Mouse (Mus musculus) intestine, postnatal 0 days (tissue): ENCODE data around the gene Tmco4. TPM values are rescaled to one million over a fixed set of nuclear protein-coding genes. Genes with fewer than 3 reads are reported as not detected.

Source experiments
- ATAC-seq: fragments of 200-750 bp; cut with Nextera tagmentation; 2 replicates; pipeline ENCODE4 v1.8.0; 2017; ENCODE audit warnings: mild to moderate bottlenecking, moderate TSS enrichment, moderate library complexity
- H3K27ac ChIP-seq: fragments of 300-500 bp; sonication (generic); 2 replicates; pipeline ENCODE4 v1.5.1; 2014; ENCODE audit warnings: mild to moderate bottlenecking, low read depth, low read length, moderate library complexity
- H3K27me3 ChIP-seq: fragments of 300-500 bp; sonication (generic); replicated peaks from 2 replicates; pipeline ENCODE4 v1.6.1; 2014; ENCODE audit warnings: low read length, mixed read lengths; ENCODE audit not compliant: control insufficient read depth, insufficient read depth
- H3K36me3 ChIP-seq: fragments of 300-500 bp; sonication (generic); 2 replicates; pipeline ENCODE4 v1.6.1; 2014; ENCODE audit warnings: mild to moderate bottlenecking, moderate library complexity; ENCODE audit not compliant: control insufficient read depth, insufficient read depth
- H3K4me1 ChIP-seq: fragments of 300-500 bp; sonication (generic); replicated peaks from 2 replicates; pipeline ENCODE4 v1.6.1; 2014; ENCODE audit warnings: antibody characterized with exemption, low read length, mixed read lengths; ENCODE audit not compliant: control insufficient read depth, insufficient read depth
- H3K4me2 ChIP-seq: fragments of 300-500 bp; sonication (generic); replicated peaks from 2 replicates; pipeline ENCODE4 v1.6.1; 2014; ENCODE audit warnings: low read depth, mild to moderate bottlenecking, moderate library complexity
- H3K4me3 ChIP-seq: fragments of 300-500 bp; sonication (generic); 2 replicates; pipeline ENCODE4 v1.5.1; 2014; ENCODE audit warnings: low read depth, low read length
- H3K9ac ChIP-seq: fragments of 300-500 bp; sonication (generic); 2 replicates; pipeline ENCODE4 v1.6.1; 2014; ENCODE audit warnings: mild to moderate bottlenecking, low read depth, low read length
- H3K9me3 ChIP-seq: fragments of 300-500 bp; sonication (generic); 2 replicates; pipeline ENCODE4 v1.6.1; 2016; ENCODE audit warnings: mixed run types; ENCODE audit not compliant: control insufficient read depth
- CTCF ChIP-seq: sonication (generic); IDR thresholded peaks from 2 replicates; pipeline ENCODE4 v1.5.1; 2016; ENCODE audit warnings: low read depth, mild to moderate bottlenecking, control low read depth, antibody characterized with exemption, moderate library complexity
- WGBS: fragments of 180-500 bp; shearing (Covaris S2); extraction: QIAGEN DNeasy Blood & Tissue Kit; methylation state at CpG from one replicate; pipeline ENCODE4 v1.1.7; 2014; 5-methylcytosine and 5-hydroxymethylcytosine counted together
- polyA plus RNA-seq: library from polyadenylated mRNA; unstranded; fragments of >200 nt; fragmentation: Nextera tagmentation; extraction: Ambion mirVana; gene quantifications from 2 replicates; pipeline ENCODE4 v1.2.1, GENCODE M21; 2015

The Tmco4 gene
- polyA plus RNA-seq, 1 experiment from 2014 or later: 11.0 TPM

DNA sequence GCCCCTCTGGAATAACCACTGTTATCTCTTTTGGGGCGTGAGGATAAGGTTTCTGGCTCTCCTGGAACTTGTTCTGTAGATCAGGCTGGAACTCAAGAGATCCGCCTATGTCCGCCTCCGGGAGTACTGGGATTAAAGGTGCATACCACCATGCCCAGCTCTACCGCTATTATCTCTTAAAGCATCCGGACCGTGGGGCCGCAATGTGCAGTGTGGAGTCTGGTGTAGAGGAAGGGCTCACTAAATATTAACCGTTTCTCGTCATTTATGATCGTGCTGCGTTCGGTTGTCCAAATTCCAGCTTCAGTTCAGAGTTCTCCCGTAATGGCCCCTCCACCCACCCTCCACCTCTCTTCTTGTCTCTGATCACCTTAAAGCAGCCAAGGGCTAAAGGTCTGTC, 45.7 kb downstream of the Tmco4 start:
- ATAC-seq: peak; percentile 65
- 35% methylated on average over 14 of the region's 14 CpGs for WGBS

GRCm38 (mm10) chr4:139018976-139019375, 46.3 kb downstream of the Tmco4 start:
- Histone ChIP-seq H3K4me2 (peak overlapping the region; percentile 49), H3K4me1 (0 out of 2 replicates have a peak, but pooled peaks cover 10% of the 10 kb centered on the region), H3K27me3 (no peaks in the 10 kb centered on the region), H3K4me3 (no peak overlapping the region), H3K27ac (peak overlapping the region; percentile 74), H3K36me3 (peaks cover 10% of the 10 kb centered on the region), H3K9me3 (0 out of 2 replicates have a peak, but pooled peaks cover 4% of the 10 kb centered on the region), H3K9ac (no peak overlapping the region)
- 39% methylated on average over 4 of the region's 4 CpGs for WGBS
- TF ChIP-seq CTCF: no peak
- ATAC-seq: no peak

More for the DNA sequence above, 45.7 kb downstream of the Tmco4 start:
- TF ChIP-seq CTCF: no peak
- H3K4me1 ChIP-seq: 0 out of 2 replicates have a peak, but pooled peaks cover 10% of the 10 kb centered on the region
- no peaks in the 10 kb centered on the region for H3K27me3 ChIP-seq
- peaks cover 10% of the 10 kb centered on the region for H3K36me3 ChIP-seq
- peak overlapping the region; percentile 74 for H3K27ac ChIP-seq
- H3K9me3 ChIP-seq: 0 out of 2 replicates have a peak, but pooled peaks cover 4% of the 10 kb centered on the region
- H3K4me2 ChIP-seq: peak overlapping the region; percentile 49
- H3K9ac ChIP-seq: no peak overlapping the region
- H3K4me3 ChIP-seq: no peak overlapping the region

DNA sequence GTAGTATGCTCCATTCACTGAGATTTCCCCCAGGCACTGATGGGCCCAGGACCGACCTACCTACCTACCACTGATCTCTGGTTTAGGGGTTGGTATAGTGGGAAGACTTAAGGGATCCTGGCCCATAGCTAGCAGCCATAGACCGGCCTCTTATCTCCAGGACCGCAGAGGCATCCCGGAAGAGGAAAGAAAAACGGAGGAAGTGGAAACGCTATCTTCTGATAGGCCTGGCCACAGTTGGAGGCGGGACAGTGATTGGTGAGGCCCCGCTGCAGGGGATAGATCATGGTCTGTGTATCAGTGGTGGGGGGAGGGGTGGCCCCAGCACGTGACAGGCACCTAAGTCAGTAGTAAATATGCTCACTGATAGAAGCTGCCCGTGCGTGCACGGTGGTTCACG, 46.7 kb downstream of the Tmco4 start:
- WGBS: 30% methylated on average over 13 of the region's 13 CpGs
- 0 out of 2 replicates have a peak, but pooled peaks cover 4% of the 10 kb centered on the region for H3K9me3 ChIP-seq
- no peak overlapping the region for H3K4me3 ChIP-seq

DNA sequence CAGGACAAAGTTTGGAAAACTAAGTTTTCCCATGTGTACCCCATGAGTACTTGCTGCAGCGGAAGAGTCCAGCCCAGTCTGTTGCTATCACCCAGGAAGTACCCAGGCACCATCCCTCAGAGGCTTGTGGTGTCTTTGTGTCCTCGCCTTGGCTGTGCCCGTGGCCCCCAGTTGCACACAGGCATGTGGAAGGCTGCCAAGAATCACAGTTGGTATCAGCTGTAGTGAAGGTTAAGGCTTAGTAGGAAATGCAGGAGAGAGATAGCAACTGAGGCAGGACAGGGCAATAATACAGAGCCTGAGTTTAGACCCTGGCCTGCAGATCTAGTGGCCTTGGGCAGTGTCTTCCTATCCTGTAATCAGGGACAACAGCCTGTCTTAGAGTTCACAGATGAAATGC, 47.7 kb downstream of the Tmco4 start:
- no peaks in the 10 kb centered on the region for H3K9me3 ChIP-seq
- H3K4me3 ChIP-seq: no peak overlapping the region
- 0 out of 2 replicates have a peak, but pooled peaks cover 10% of the 10 kb centered on the region for H3K4me1 ChIP-seq
- no peak overlapping the region for H3K9ac ChIP-seq
- 43% methylated on average over 3 of the region's 3 CpGs for WGBS
- no peak for ATAC-seq
- H3K27me3 ChIP-seq: no peaks in the 10 kb centered on the region
- peaks cover 13% of the 10 kb centered on the region for H3K36me3 ChIP-seq
- peak overlapping the region; percentile 49 for H3K4me2 ChIP-seq
- peak overlapping the region; percentile 51; the same call in 1 of the 2 replicates for H3K27ac ChIP-seq
- no peak for TF ChIP-seq CTCF

More for the DNA sequence above, 46.7 kb downstream of the Tmco4 start:
- ATAC-seq: peak; percentile 83
- Histone ChIP-seq H3K36me3 (peaks cover 13% of the 10 kb centered on the region), H3K9ac (no peak overlapping the region), H3K4me1 (0 out of 2 replicates have a peak, but pooled peaks cover 10% of the 10 kb centered on the region), H3K4me2 (peak overlapping the region; percentile 49), H3K27me3 (no peaks in the 10 kb centered on the region), H3K27ac (peak overlapping the region; percentile 74)
- no peak for TF ChIP-seq CTCF

DNA sequence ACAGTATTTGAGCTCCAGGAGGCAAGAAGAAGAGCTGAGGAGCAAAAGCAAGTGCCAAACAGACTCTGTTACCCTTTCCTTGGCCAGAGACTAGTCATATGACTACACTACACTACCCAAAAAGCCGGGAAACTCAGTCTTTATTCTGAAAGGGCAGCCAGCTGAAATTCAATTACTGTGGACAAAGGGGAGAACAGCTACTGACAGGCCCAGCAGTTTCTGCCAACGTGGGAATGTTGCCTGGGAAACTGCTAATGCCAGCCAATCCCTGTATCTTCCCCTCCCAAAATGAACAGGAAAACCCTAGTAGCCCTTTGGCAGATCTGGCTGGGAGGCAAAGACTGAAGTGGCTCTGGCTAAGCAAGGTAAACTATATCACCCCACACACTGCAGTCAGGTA, 51.7 kb downstream of the Tmco4 start:
- Histone ChIP-seq H3K4me3 (no peak overlapping the region), H3K4me2 (no peak overlapping the region), H3K9ac (no peak overlapping the region), H3K4me1 (0 out of 2 replicates have a peak, but pooled peaks cover 6% of the 10 kb centered on the region), H3K27ac (no peak overlapping the region), H3K36me3 (peaks cover 18% of the 10 kb centered on the region), H3K27me3 (no peaks in the 10 kb centered on the region), H3K9me3 (no peaks in the 10 kb centered on the region)
- ATAC-seq: no peak
- 30% methylated on average over 2 of the region's 2 CpGs for WGBS
- no peak for TF ChIP-seq CTCF

DNA sequence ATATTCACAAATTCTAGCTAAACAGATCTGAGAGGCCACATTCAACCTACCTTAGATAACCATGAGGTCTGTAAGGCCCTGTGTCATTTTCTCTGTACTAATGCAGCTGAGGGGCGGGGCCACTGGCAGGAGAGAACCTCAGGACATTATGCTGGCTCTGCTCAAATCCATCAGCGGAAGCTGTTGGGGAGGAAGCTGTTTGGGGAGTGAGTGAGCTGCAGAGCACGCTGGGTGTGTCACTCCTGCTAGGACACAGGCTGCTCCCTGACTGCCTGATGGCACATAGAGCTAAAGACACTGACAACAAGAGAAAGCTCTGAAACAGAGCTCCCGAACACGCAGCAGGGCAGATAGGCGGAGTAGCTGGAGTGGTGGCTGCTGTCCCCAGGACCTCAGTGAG, 58.0 kb downstream of the Tmco4 start:
- no peak overlapping the region for H3K4me3 ChIP-seq
- no peak overlapping the region for H3K27ac ChIP-seq
- H3K4me2 ChIP-seq: no peak overlapping the region
- H3K36me3 ChIP-seq: peaks cover 15% of the 10 kb centered on the region
- H3K9ac ChIP-seq: no peak overlapping the region
- no peaks in the 10 kb centered on the region for H3K9me3 ChIP-seq
- 65% methylated on average over 6 of the region's 6 CpGs for WGBS
- no peaks in the 10 kb centered on the region for H3K27me3 ChIP-seq
- no peaks in the 10 kb centered on the region for H3K4me1 ChIP-seq
- no peak for ATAC-seq
- no peak for TF ChIP-seq CTCF
